Mouse (Mus musculus): ENCODE measurements at regions not wholly inside any gene's neighbourhood (a gene's known extent, or its start where the extent isn't known, plus 50 kb on each side); places are given as distances from the start of the nearest gene placed in this dataset.

GRCm38 (mm10) chr4:89469883-89470282, 159.0 kb upstream of the Cdkn2b start:
- Histone ChIP-seq H3K9ac (ENCODE audit: low read depth, low read length) (no peak overlapping the region), H3K4me3 (replicated peaks; ENCODE audit: low read depth, low read length) (no peak overlapping the region), H3K4me2 (ENCODE audit: low read length) (no peak overlapping the region), H3K36me3 (ENCODE audit: insufficient read depth, low read length) (no peaks in the 10 kb centered on the region), H3K27ac (no peak overlapping the region), H3K9me3 (replicated peaks; ENCODE audit: low read length) (no peaks in the 10 kb centered on the region), H3K27me3 (ENCODE audit: insufficient read depth, low read length) (no peaks in the 10 kb centered on the region), H3K4me1 (replicated peaks; ENCODE audit: insufficient read depth, low read length) (no peaks in the 10 kb centered on the region)
- ATAC-seq (replicated peaks; ENCODE audit: low FRiP score, low read depth) (0 out of 2 replicates have a peak, but pooled peaks have one; percentile 29), DNase-seq (ENCODE audit: low spot score) (peak; percentile 53)
- TF ChIP-seq CTCF (IDR thresholded peaks at IDR 0.05; ENCODE audit: low read depth): no peak
- 14% methylated on average over 8 of the region's 8 CpGs for WGBS

GRCm38 (mm10) chr4:89469406-89469805, 158.6 kb upstream of the Cdkn2b start:
- no peak overlapping the region for H3K27ac ChIP-seq
- H3K4me3 ChIP-seq (replicated peaks; ENCODE audit: low read depth, low read length): no peak overlapping the region
- 40% methylated on average over 3 of the region's 3 CpGs for WGBS
- peak; percentile 76 for DNase-seq (ENCODE audit: low spot score)
- no peak overlapping the region for H3K4me2 ChIP-seq (ENCODE audit: low read length)
- no peak for TF ChIP-seq CTCF (IDR thresholded peaks at IDR 0.05; ENCODE audit: low read depth)
- ATAC-seq (replicated peaks; ENCODE audit: low FRiP score, low read depth): no peak; the same call in 1 of the 2 replicates
- no peaks in the 10 kb centered on the region for H3K36me3 ChIP-seq (ENCODE audit: insufficient read depth, low read length)
- H3K9me3 ChIP-seq (replicated peaks; ENCODE audit: low read length): no peaks in the 10 kb centered on the region
- H3K9ac ChIP-seq (ENCODE audit: low read depth, low read length): no peak overlapping the region
- H3K27me3 ChIP-seq (ENCODE audit: insufficient read depth, low read length): no peaks in the 10 kb centered on the region
- H3K4me1 ChIP-seq (replicated peaks; ENCODE audit: insufficient read depth, low read length): no peaks in the 10 kb centered on the region

- Histone ChIP-seq H3K36me3 (ENCODE audit: insufficient read depth, low read length) (no peaks in the 10 kb centered on the region), H3K9me3 (replicated peaks; ENCODE audit: low read length) (no peaks in the 10 kb centered on the region), H3K4me3 (replicated peaks; ENCODE audit: low read depth, low read length) (no peak overlapping the region), H3K4me2 (ENCODE audit: low read length) (no peak overlapping the region), H3K27ac (no peak overlapping the region), H3K9ac (ENCODE audit: low read depth, low read length) (no peak overlapping the region), H3K27me3 (ENCODE audit: insufficient read depth, low read length) (no peaks in the 10 kb centered on the region), H3K4me1 (replicated peaks; ENCODE audit: insufficient read depth, low read length) (no peaks in the 10 kb centered on the region)
- TF ChIP-seq CTCF (IDR thresholded peaks at IDR 0.05; ENCODE audit: low read depth): no peak
- ATAC-seq (replicated peaks; ENCODE audit: low FRiP score, low read depth) (no peak), DNase-seq (ENCODE audit: low spot score) (no peak)
- 87% methylated on average over 3 of the region's 3 CpGs for WGBS
Measured at GRCm38 (mm10) chr4:89466766-89467165, 155.9 kb upstream of the Cdkn2b start.

GRCm38 (mm10) chr4:89463121-89463520, 152.3 kb upstream of the Cdkn2b start:
- peaks cover 3% of the 10 kb centered on the region; the same call in 1 of the 2 replicates for H3K4me1 ChIP-seq (replicated peaks; ENCODE audit: insufficient read depth, low read length)
- no peak overlapping the region for H3K27ac ChIP-seq
- H3K27me3 ChIP-seq (ENCODE audit: insufficient read depth, low read length): no peaks in the 10 kb centered on the region
- H3K9ac ChIP-seq (ENCODE audit: low read depth, low read length): no peak overlapping the region
- no peak overlapping the region for H3K4me3 ChIP-seq (replicated peaks; ENCODE audit: low read depth, low read length)
- no peaks in the 10 kb centered on the region for H3K36me3 ChIP-seq (ENCODE audit: insufficient read depth, low read length)
- no peak for TF ChIP-seq CTCF (IDR thresholded peaks at IDR 0.05; ENCODE audit: low read depth)
- ATAC-seq (replicated peaks; ENCODE audit: low FRiP score, low read depth) (no peak), DNase-seq (ENCODE audit: low spot score) (no peak)
- no peaks in the 10 kb centered on the region for H3K9me3 ChIP-seq (replicated peaks; ENCODE audit: low read length)
- WGBS: 79% methylated on average over 4 of the region's 4 CpGs
- H3K4me2 ChIP-seq (ENCODE audit: low read length): no peak overlapping the region

- DNase-seq (ENCODE audit: low spot score): no peak
- no peak for TF ChIP-seq CTCF (IDR thresholded peaks at IDR 0.05; ENCODE audit: low read depth)
- WGBS: 60% methylated on average over 7 of the region's 7 CpGs
- H3K36me3 ChIP-seq (ENCODE audit: insufficient read depth, low read length): no peaks in the 10 kb centered on the region
- H3K27ac ChIP-seq: no peak overlapping the region
- H3K4me2 ChIP-seq (ENCODE audit: low read length): no peak overlapping the region
- H3K9me3 ChIP-seq (replicated peaks; ENCODE audit: low read length): no peaks in the 10 kb centered on the region
- H3K9ac ChIP-seq (ENCODE audit: low read depth, low read length): no peak overlapping the region
- no peak overlapping the region for H3K4me3 ChIP-seq (replicated peaks; ENCODE audit: low read depth, low read length)
- ATAC-seq (replicated peaks; ENCODE audit: low FRiP score, low read depth): no peak
- H3K4me1 ChIP-seq (replicated peaks; ENCODE audit: insufficient read depth, low read length): peaks cover 3% of the 10 kb centered on the region; the same call in 1 of the 2 replicates
- H3K27me3 ChIP-seq (ENCODE audit: insufficient read depth, low read length): no peaks in the 10 kb centered on the region
Measured at GRCm38 (mm10) chr4:89460170-89460762, 149.4 kb upstream of the Cdkn2b start.

- WGBS: 87% methylated on average over 1 of the region's 1 CpGs
- Histone ChIP-seq H3K9ac (ENCODE audit: low read depth, low read length) (no peak overlapping the region), H3K27ac (no peak overlapping the region), H3K4me3 (replicated peaks; ENCODE audit: low read depth, low read length) (no peak overlapping the region), H3K9me3 (replicated peaks; ENCODE audit: low read length) (no peaks in the 10 kb centered on the region), H3K4me2 (ENCODE audit: low read length) (no peak overlapping the region), H3K4me1 (replicated peaks; ENCODE audit: insufficient read depth, low read length) (peaks cover 3% of the 10 kb centered on the region; the same call in 1 of the 2 replicates), H3K36me3 (ENCODE audit: insufficient read depth, low read length) (no peaks in the 10 kb centered on the region), H3K27me3 (ENCODE audit: insufficient read depth, low read length) (no peaks in the 10 kb centered on the region)
- no peak for ATAC-seq (replicated peaks; ENCODE audit: low FRiP score, low read depth)
- DNase-seq (ENCODE audit: low spot score): no peak
- TF ChIP-seq CTCF (IDR thresholded peaks at IDR 0.05; ENCODE audit: low read depth): no peak
Measured at GRCm38 (mm10) chr4:89459346-89459666, 148.5 kb upstream of the Cdkn2b start.
